Mouse (Mus musculus): ENCODE measurements around the gene Tgfb1. TPM values are rescaled to one million over a fixed set of nuclear protein-coding genes. Genes with fewer than 3 reads are reported as not detected.
"Not testable (repeated sequence)": the region's sequence is repeated elsewhere in the genome, so short reads cannot be mapped to it uniquely, and the experiment has no call there.

Tgfb1 gene
- polyA plus RNA-seq, 1 experiment from 2014 or later: 0.54 TPM

DNA sequence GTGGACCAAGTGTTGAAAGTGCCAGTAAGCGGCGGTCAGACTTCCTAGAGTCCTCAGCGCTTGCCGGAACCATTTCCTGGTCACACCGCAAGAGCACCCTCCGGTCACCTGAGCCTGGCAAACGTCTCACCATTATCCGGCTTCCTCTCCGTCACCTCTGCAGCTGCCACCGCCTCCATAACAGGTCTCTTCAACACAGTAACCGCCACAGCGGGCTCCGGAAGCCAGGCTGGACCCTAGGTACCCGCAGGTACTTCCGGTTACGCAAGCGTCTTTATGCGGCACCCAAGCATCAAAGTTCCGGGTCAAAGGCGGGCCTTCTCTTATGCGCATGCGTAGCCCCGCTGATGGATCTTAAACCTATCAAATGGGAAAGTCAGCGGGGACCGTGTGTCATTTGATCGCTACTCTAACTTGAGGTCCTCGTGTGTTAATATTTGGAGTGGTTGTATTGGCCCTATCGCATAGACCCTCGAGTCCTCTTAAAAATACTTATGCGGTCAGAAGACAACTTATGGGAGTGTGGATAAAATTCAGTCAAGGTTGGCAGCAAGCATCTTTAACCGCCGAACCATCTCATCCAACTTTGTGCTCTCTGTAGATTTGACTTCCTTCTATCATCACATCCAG lies 32.1 kb downstream of the Tgfb1 start, which contains the start of gene Ccdc97:
Gene Ccdc97 (minus strand): TSS at position 301 of the 630 bp plus-strand sequence.
- peak; percentile 86 for ATAC-seq
- Histone ChIP-seq H3K27ac (ENCODE audit: low read length) (peak within 1 kb of the TSS; percentile 68), H3K4me2 (ENCODE audit: low read length) (peak within 1 kb of the TSS; percentile 89), H3K27me3 (replicated peaks; ENCODE audit: control insufficient read depth, insufficient read depth, low read length) (no peaks in the 10 kb centered on the region), H3K9me3 (ENCODE audit: control insufficient read depth, low read length) (no peaks in the 10 kb centered on the region), H3K36me3 (ENCODE audit: control insufficient read depth, insufficient read depth) (peaks cover 37% of the 10 kb centered on the region), H3K9ac (replicated peaks; ENCODE audit: low read depth, low read length) (peak within 1 kb of the TSS; percentile 64), H3K4me3 (replicated peaks; ENCODE audit: low read length) (peak within 1 kb of the TSS; percentile 70), H3K4me1 (replicated peaks; ENCODE audit: control insufficient read depth, insufficient read depth, low read length) (peaks cover 19% of the 10 kb centered on the region)
- WGBS: 4% methylated on average over 32 of the region's 32 CpGs

DNA sequence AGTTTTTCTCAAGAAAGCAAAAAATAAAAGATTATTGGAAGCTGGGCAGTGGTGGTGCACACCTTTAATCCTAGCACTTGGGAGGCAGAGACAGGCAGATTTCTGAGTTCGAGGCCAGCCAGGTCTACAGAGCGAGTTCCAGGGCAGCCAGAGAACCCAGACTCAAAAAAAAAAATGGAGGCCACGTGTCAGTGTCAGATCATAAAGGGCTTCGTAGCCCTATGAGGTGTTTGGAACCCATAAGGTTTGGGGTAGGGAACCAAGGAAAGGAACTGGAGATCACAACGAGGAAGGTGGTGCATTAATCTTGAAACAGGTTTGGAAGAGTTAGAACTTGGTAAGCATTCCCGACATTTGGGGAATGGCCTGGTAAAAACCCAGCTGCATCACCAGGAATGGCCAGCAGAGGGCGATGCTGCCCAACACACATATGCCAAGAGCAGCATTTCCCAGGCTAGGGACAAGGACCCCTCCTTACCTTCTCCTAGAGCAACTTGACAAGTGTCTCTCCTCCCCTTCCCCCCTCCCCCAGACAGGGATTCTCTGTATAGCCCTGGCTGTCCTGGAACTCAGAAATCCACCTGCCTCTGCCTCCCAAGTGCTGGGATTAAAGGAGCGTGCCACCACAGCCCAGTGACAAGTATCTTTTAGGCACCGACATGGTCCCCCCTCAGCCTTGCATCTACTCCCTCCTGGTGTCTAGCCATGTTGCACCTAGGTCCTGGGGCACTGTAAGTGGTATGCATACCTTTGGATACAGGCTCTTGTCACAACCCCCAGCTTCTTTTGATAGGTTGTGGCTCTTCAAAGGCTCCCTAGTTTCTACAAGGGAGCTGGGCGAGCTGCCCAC lies 33.2 kb downstream of the Tgfb1 start:
- peak; percentile 54 for ATAC-seq
- H3K36me3 ChIP-seq (ENCODE audit: control insufficient read depth, insufficient read depth): peaks cover 37% of the 10 kb centered on the region
- WGBS: 64% methylated on average over 10 of the region's 10 CpGs

DNA sequence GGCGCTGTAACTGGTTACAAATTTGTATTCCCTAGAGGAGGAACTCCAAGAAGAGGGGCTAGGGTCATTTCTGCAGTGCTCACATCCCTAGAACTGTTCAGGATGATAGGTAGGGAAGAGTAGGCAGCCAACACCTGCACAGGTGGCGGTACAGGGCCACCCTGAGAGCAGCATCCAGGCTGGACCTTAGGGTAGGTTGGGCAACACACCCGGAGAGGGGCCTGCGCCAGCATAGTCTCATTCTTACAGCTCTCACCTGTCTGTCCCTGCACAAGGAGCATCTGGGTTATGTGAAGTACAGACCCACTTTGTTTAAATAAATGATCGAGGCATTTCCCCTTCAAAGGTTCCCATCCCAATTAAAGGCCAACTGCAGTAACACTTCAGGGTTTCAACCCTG lies 34.0 kb downstream of the Tgfb1 start:
- Histone ChIP-seq H3K36me3 (ENCODE audit: control insufficient read depth, insufficient read depth) (peaks cover 40% of the 10 kb centered on the region), H3K4me3 (replicated peaks; ENCODE audit: low read length) (no peak overlapping the region), H3K27me3 (replicated peaks; ENCODE audit: control insufficient read depth, insufficient read depth, low read length) (no peaks in the 10 kb centered on the region), H3K4me1 (replicated peaks; ENCODE audit: control insufficient read depth, insufficient read depth, low read length) (peaks cover 19% of the 10 kb centered on the region), H3K4me2 (ENCODE audit: low read length) (no peak overlapping the region), H3K27ac (ENCODE audit: low read length) (no peak overlapping the region), H3K9ac (replicated peaks; ENCODE audit: low read depth, low read length) (no peak overlapping the region), H3K9me3 (ENCODE audit: control insufficient read depth, low read length) (no peaks in the 10 kb centered on the region)
- ATAC-seq: no peak
- 93% methylated on average over 5 of the region's 5 CpGs for WGBS

More for the DNA sequence above, 33.2 kb downstream of the Tgfb1 start:
- Histone ChIP-seq H3K27ac (ENCODE audit: low read length) (no peak overlapping the region), H3K9me3 (ENCODE audit: control insufficient read depth, low read length) (no peaks in the 10 kb centered on the region), H3K27me3 (replicated peaks; ENCODE audit: control insufficient read depth, insufficient read depth, low read length) (no peaks in the 10 kb centered on the region), H3K4me2 (ENCODE audit: low read length) (no peak overlapping the region), H3K4me1 (replicated peaks; ENCODE audit: control insufficient read depth, insufficient read depth, low read length) (peaks cover 19% of the 10 kb centered on the region), H3K9ac (replicated peaks; ENCODE audit: low read depth, low read length) (no peak overlapping the region), H3K4me3 (replicated peaks; ENCODE audit: low read length) (no peak overlapping the region)

DNA sequence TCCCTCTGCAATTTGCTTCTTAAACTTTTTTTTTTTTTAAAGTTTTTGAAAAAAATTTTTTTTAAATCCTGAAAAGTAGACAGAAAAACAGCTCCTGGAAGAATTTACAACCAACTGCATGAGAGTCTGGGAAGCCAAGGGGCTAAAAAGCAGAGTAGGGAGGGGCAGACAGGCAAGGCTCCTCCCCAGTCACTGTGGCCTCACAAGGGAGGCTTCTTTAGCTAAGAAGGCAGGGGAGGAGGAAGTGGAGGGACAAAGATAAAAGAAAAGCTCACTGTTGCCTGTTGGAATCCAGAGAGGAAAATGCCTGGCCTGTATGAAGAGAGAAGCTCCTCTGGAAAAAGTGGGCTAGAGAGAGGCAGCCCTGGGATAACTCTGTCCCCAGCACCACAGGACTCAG lies 35.0 kb downstream of the Tgfb1 start:
- H3K4me3 ChIP-seq (replicated peaks; ENCODE audit: low read length); H3K9ac ChIP-seq (replicated peaks; ENCODE audit: low read depth, low read length); H3K27ac ChIP-seq (ENCODE audit: low read length); H3K4me2 ChIP-seq (ENCODE audit: low read length); H3K27me3 ChIP-seq (replicated peaks; ENCODE audit: control insufficient read depth, insufficient read depth, low read length); ATAC-seq; H3K9me3 ChIP-seq (ENCODE audit: control insufficient read depth, low read length): not testable (repeated sequence)
- Histone ChIP-seq H3K36me3 (ENCODE audit: control insufficient read depth, insufficient read depth) (peaks cover 46% of the 10 kb centered on the region), H3K4me1 (replicated peaks; ENCODE audit: control insufficient read depth, insufficient read depth, low read length) (peaks cover 19% of the 10 kb centered on the region)

DNA sequence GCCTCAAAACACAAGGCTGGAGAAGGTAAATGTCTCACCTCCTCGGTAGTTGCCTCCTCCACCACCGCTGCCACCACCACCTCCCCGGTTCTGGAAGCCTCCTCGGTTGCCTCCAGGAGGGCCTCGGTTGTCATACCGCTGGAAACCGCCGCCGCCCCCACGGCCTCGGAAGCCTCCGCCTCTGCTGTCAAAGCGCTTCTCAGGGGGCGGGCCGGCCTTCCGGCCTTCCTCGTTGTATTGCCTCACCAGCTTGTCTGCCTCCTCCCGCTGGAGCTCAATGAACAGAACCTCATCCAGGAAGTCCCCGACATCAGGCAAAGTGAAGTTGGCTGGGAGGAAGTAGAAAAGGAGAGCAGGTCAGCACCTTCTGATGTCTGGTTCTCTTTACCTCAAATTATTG lies 39.1 kb downstream of the Tgfb1 start:
- no peak overlapping the region for H3K4me3 ChIP-seq (replicated peaks; ENCODE audit: low read length)
- no peaks in the 10 kb centered on the region for H3K9me3 ChIP-seq (ENCODE audit: control insufficient read depth, low read length)
- no peak overlapping the region for H3K9ac ChIP-seq (replicated peaks; ENCODE audit: low read depth, low read length)
- no peak for ATAC-seq
- H3K27me3 ChIP-seq (replicated peaks; ENCODE audit: control insufficient read depth, insufficient read depth, low read length): no peaks in the 10 kb centered on the region
- no peak overlapping the region for H3K27ac ChIP-seq (ENCODE audit: low read length)
- H3K4me1 ChIP-seq (replicated peaks; ENCODE audit: control insufficient read depth, insufficient read depth, low read length): no peaks in the 10 kb centered on the region
- no peak overlapping the region for H3K4me2 ChIP-seq (ENCODE audit: low read length)
- WGBS: 85% methylated on average over 19 of the region's 19 CpGs
- peaks cover 66% of the 10 kb centered on the region for H3K36me3 ChIP-seq (ENCODE audit: control insufficient read depth, insufficient read depth)

DNA sequence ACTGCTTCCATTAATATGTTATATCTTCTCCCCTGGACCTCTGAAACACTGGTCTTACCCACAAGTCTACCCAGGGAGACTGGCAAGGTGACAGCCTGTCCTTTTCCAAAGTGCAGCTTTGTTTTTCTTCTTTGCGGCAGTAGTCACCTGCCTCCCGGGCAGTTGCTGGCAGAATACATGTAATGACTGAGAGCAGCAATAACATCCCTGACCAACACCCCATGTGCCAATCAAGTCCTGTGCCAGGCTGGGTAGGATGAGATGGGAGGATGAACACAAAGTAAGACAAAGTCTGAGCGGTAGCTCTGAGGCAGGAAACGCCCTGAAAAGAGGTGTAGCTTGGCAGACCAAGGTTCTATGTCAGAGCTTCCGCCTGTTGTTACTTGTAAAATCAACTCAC lies 41.0 kb downstream of the Tgfb1 start:
- no peaks in the 10 kb centered on the region for H3K27me3 ChIP-seq (replicated peaks; ENCODE audit: control insufficient read depth, insufficient read depth, low read length)
- H3K4me1 ChIP-seq (replicated peaks; ENCODE audit: control insufficient read depth, insufficient read depth, low read length): no peaks in the 10 kb centered on the region
- no peak overlapping the region for H3K9ac ChIP-seq (replicated peaks; ENCODE audit: low read depth, low read length)
- no peak overlapping the region for H3K4me3 ChIP-seq (replicated peaks; ENCODE audit: low read length)
- no peaks in the 10 kb centered on the region for H3K9me3 ChIP-seq (ENCODE audit: control insufficient read depth, low read length)
- no peak overlapping the region for H3K4me2 ChIP-seq (ENCODE audit: low read length)
- H3K27ac ChIP-seq (ENCODE audit: low read length): no peak overlapping the region
- 94% methylated on average over 5 of the region's 5 CpGs for WGBS
- no peak for ATAC-seq
- peaks cover 74% of the 10 kb centered on the region for H3K36me3 ChIP-seq (ENCODE audit: control insufficient read depth, insufficient read depth)

DNA sequence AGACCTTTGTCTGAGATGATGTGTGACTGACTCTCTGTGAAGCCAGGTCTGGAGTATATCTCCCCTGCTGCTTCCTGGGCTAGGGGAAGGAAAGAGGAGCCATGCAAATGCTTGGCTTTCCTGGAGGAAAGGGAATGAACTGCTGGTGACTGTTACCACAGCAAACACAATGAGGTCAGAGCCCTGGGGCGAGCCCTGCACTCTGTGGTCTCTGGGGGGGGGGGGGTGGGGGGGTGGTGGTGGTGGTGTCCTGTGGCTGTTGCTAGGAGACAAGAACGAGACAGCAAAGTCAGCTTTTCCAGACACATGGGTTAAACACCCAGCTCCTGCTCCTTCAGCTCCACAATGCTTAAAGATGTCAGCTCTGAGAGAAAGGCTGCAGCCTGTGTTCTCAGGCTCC lies 42.6 kb downstream of the Tgfb1 start:
- Histone ChIP-seq H3K4me1 (replicated peaks; ENCODE audit: control insufficient read depth, insufficient read depth, low read length) (no peaks in the 10 kb centered on the region), H3K9ac (replicated peaks; ENCODE audit: low read depth, low read length) (no peak overlapping the region), H3K27me3 (replicated peaks; ENCODE audit: control insufficient read depth, insufficient read depth, low read length) (no peaks in the 10 kb centered on the region), H3K9me3 (ENCODE audit: control insufficient read depth, low read length) (no peaks in the 10 kb centered on the region), H3K4me3 (replicated peaks; ENCODE audit: low read length) (no peak overlapping the region), H3K36me3 (ENCODE audit: control insufficient read depth, insufficient read depth) (peaks cover 75% of the 10 kb centered on the region), H3K4me2 (ENCODE audit: low read length) (no peak overlapping the region), H3K27ac (ENCODE audit: low read length) (no peak overlapping the region)
- WGBS: 41% methylated on average over 2 of the region's 2 CpGs
- ATAC-seq: no peak

DNA sequence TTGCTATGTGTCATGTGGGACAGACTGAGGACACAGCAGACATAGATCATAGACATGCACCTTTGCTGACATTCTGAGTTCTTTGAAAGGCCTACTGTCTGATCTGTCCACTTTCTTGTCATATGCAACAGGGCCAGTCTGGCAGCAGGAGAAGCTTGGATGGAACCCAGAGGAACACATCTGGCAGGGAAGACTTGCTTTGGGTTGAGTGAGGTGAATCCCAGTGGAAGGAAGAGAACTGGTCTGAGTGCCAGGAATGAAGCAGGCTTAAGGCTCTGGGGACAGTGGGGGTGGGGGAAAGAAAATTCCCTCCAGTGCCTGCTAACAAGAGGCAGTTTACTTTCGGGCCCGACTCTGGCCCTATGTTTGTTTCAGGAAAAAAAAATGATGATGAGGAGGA lies 43.1 kb downstream of the Tgfb1 start:
- H3K4me2 ChIP-seq (ENCODE audit: low read length): no peak overlapping the region
- no peak overlapping the region for H3K4me3 ChIP-seq (replicated peaks; ENCODE audit: low read length)
- H3K4me1 ChIP-seq (replicated peaks; ENCODE audit: control insufficient read depth, insufficient read depth, low read length): no peaks in the 10 kb centered on the region
- H3K27ac ChIP-seq (ENCODE audit: low read length): no peak overlapping the region
- no peaks in the 10 kb centered on the region for H3K27me3 ChIP-seq (replicated peaks; ENCODE audit: control insufficient read depth, insufficient read depth, low read length)
- no peaks in the 10 kb centered on the region for H3K9me3 ChIP-seq (ENCODE audit: control insufficient read depth, low read length)
- H3K36me3 ChIP-seq (ENCODE audit: control insufficient read depth, insufficient read depth): peaks cover 75% of the 10 kb centered on the region
- no peak for ATAC-seq
- 93% methylated on average over 2 of the region's 2 CpGs for WGBS
- H3K9ac ChIP-seq (replicated peaks; ENCODE audit: low read depth, low read length): no peak overlapping the region

DNA sequence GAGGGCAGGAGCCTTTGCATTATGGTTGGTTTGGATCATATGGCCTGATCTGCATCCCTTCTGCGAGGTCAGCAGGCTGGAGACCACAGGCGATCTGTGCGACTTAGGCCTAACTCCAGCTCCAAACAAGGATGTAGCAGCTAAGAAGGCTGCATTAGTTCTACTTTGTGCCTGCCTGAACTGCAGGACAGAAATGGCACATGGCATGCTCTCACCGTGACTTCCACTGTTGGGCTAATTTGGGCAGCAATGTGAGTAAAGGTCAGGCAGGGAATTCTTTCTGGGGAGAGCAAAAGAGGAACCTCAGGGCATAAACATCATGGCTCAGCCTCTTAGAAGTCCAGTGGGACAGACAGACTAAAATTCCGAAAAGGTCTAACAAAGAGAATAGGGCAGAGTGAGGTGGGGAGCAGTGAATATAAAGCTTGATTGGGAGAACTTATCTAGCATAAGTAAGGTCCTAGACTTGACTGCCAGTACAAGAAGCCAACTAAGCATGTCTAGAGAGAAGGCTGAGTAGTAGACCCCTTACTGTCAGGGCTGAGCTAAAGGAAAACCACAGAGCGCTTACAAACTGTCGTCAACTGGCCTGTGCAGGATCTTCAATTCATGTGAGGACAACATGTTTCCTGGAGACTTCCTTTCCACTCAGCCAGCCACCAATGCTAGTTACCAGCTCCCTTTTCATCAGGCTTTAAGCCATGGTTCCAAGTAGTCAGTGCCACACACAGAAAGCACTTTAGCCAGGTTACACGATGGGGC lies 44.7 kb downstream of the Tgfb1 start:
- WGBS: 93% methylated on average over 8 of the region's 8 CpGs
- Histone ChIP-seq H3K9me3 (ENCODE audit: control insufficient read depth, low read length) (no peaks in the 10 kb centered on the region), H3K4me2 (ENCODE audit: low read length) (no peak overlapping the region), H3K27ac (ENCODE audit: low read length) (no peak overlapping the region), H3K4me3 (replicated peaks; ENCODE audit: low read length) (no peak overlapping the region), H3K4me1 (replicated peaks; ENCODE audit: control insufficient read depth, insufficient read depth, low read length) (no peaks in the 10 kb centered on the region), H3K36me3 (ENCODE audit: control insufficient read depth, insufficient read depth) (peaks cover 72% of the 10 kb centered on the region), H3K27me3 (replicated peaks; ENCODE audit: control insufficient read depth, insufficient read depth, low read length) (no peaks in the 10 kb centered on the region), H3K9ac (replicated peaks; ENCODE audit: low read depth, low read length) (no peak overlapping the region)
- no peak for ATAC-seq
